Mouse (Mus musculus): Measurements from ENCODE around the gene Oit3. TPM values are rescaled to one million over a fixed set of nuclear protein-coding genes. Genes with fewer than 3 reads are reported as not detected.

The Oit3 gene
- polyA plus RNA-seq (2014; fragmentation: Illumina TruSeq; extraction: RNeasy Lipid Tissue Mini Kit (QIAGEN cat#74804); ENCODE audit: low read depth, low replicate concordance), result not detected

DNA sequence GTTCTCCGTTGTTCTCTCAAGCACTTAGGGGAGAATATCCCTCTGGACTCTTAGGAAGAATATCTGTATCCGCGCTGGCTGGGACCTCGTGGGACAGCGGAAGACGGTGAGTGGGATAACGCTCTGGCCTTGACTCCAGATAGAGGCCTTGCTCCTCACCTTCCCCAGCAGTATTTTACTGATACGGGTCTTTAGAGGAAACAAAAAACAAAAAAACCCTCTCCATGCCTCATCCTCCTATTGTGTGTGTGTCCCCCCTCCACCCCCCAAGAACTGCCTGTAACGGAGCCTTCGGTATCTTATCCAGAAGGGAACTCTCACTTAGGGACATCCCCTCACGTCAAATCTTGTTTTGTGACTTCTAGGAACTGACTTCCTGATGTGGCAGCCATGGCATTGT lies at the start of gene Oit3:
Oit3 (minus strand) TSS at position 44 of the 400 bp plus-strand sequence.

GRCm38 (mm10) chr10:59402899-59403792 lies 38.4 kb downstream of the Oit3 start, which contains the start of gene Pla2g12b:
Gene Pla2g12b, plus strand, starts transcription at chr10:59403660.

GRCm38 (mm10) chr10:59395461-59395860 lies 46.1 kb downstream of the Oit3 start, which contains the start of gene Gm10273:
Gene Gm10273, plus strand, starts transcription at chr10:59395632.

Other genes with a start within 250 kb of the Oit3 start
- 15.6 TPM for gene Sept10, start 219.9 kb downstream of the Oit3 start, polyA plus RNA-seq (2014; fragmentation: Illumina TruSeq; extraction: RNeasy Lipid Tissue Mini Kit (QIAGEN cat#74804); ENCODE audit: low read depth, low replicate concordance)
- gene Sowahc, start 219.8 kb downstream of the Oit3 start, polyA plus RNA-seq (2014; fragmentation: Illumina TruSeq; extraction: RNeasy Lipid Tissue Mini Kit (QIAGEN cat#74804); ENCODE audit: low read depth, low replicate concordance), result 1.5 TPM
- gene P4ha1, start 118.5 kb downstream of the Oit3 start, polyA plus RNA-seq (2014; fragmentation: Illumina TruSeq; extraction: RNeasy Lipid Tissue Mini Kit (QIAGEN cat#74804); ENCODE audit: low read depth, low replicate concordance), result 36.2 TPM
- 2.4 TPM for gene Gm10273, start 46.1 kb downstream of the Oit3 start, polyA plus RNA-seq (2014; fragmentation: Illumina TruSeq; extraction: RNeasy Lipid Tissue Mini Kit (QIAGEN cat#74804); ENCODE audit: low read depth, low replicate concordance)
- gene Pla2g12b, start 38.1 kb downstream of the Oit3 start, polyA plus RNA-seq (2014; fragmentation: Illumina TruSeq; extraction: RNeasy Lipid Tissue Mini Kit (QIAGEN cat#74804); ENCODE audit: low read depth, low replicate concordance), result not detected
- gene Gm10322, start 174.3 kb upstream of the Oit3 start, polyA plus RNA-seq (2014; fragmentation: Illumina TruSeq; extraction: RNeasy Lipid Tissue Mini Kit (QIAGEN cat#74804); ENCODE audit: low read depth, low replicate concordance), result not detected
- 13.7 TPM for gene Mcu, start 174.9 kb upstream of the Oit3 start, polyA plus RNA-seq (2014; fragmentation: Illumina TruSeq; extraction: RNeasy Lipid Tissue Mini Kit (QIAGEN cat#74804); ENCODE audit: low read depth, low replicate concordance)